Mouse (Mus musculus) ES-Bruce4 (cell line): ENCODE results near the gene Mapk8ip1. TPM values are rescaled to one million over a fixed set of nuclear protein-coding genes. Genes with fewer than 3 reads are reported as not detected.

Source experiments
- H3K27ac ChIP-seq: 2 replicates; pipeline ENCODE4 v1.5.1; 2012; ENCODE audit warnings: low read length, inconsistent platforms; ENCODE audit not compliant: insufficient read depth
- H3K27me3 ChIP-seq: 2 replicates; pipeline ENCODE4 v1.6.1; 2012; ENCODE audit warnings: mild to moderate bottlenecking, low read length, inconsistent platforms; ENCODE audit not compliant: control insufficient read depth, poor library complexity, insufficient read depth, severe bottlenecking
- H3K36me3 ChIP-seq: 2 replicates; pipeline ENCODE4 v1.6.1; 2012; ENCODE audit warnings: inconsistent platforms, mild to moderate bottlenecking, low read length, moderate library complexity; ENCODE audit not compliant: control insufficient read depth, poor library complexity, insufficient read depth, severe bottlenecking
- H3K4me1 ChIP-seq: one replicate; pipeline ENCODE4 v1.8.1; 2011; ENCODE audit warnings: low read length; ENCODE audit not compliant: control insufficient read depth, insufficient read depth
- H3K4me3 ChIP-seq: 2 replicates; pipeline ENCODE4 v1.5.1; 2011; ENCODE audit warnings: low read depth, mild to moderate bottlenecking, low read length
- H3K9ac ChIP-seq: 2 replicates; pipeline ENCODE4 v1.6.1; 2012; ENCODE audit warnings: low read depth, mild to moderate bottlenecking, inconsistent platforms; ENCODE audit not compliant: poor library complexity, severe bottlenecking
- H3K9me3 ChIP-seq: replicated peaks from 2 replicates; pipeline ENCODE4 v1.6.1; 2012; ENCODE audit warnings: mild to moderate bottlenecking, low read length, inconsistent platforms; ENCODE audit not compliant: control insufficient read depth, poor library complexity, insufficient read depth, severe bottlenecking
- CTCF ChIP-seq: IDR thresholded peaks from one replicate; pipeline ENCODE4 v1.8.1; 2011; ENCODE audit warnings: low read depth, low read length
- EP300 ChIP-seq: IDR thresholded peaks from 2 replicates; pipeline ENCODE4 v1.6.1; 2011; ENCODE audit warnings: low read depth, low read length; ENCODE audit not compliant: insufficient read depth
- POLR2A ChIP-seq: IDR thresholded peaks from one replicate; pipeline ENCODE4 v1.8.1; 2011; ENCODE audit warnings: low read length; ENCODE audit not compliant: insufficient read depth
- polyA plus RNA-seq: library from polyadenylated mRNA; stranded (reverse); fragments of >200 nt; gene quantifications from 2 replicates; pipeline ENCODE4 v1.2.4, GENCODE M21; 2011; ENCODE audit warnings: low read depth; ENCODE audit not compliant: missing spikeins, insufficient read depth, insufficient read length

The Mapk8ip1 gene
- polyA plus RNA-seq, 1 experiment = 13.6 TPM

DNA sequence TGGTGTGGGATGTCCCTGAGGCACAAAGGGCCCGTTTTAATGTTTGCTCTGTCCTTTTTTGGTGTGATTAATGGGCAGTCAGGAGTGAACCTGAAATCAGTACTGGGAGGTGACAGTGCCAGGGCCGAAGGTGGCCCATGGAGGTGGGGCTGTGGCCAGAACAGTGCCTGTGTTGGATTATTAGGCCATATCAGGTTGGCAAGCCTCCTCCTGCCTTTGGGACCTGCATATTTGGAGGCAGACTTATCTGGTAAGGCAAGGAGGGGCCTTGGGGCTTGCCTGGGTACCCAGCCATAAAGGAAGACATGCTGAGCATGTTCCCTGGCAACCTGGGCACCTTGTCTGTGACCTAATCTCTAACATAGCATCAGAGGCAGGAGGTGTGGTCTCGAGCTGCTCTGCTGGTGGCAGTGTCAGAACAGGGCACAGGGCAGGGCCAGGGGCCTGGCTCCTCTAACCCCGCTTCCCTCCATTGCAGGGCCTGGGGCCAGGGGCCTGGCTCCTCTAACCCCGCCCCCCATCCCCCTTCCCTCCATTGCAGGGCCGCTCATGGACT is 20.5 kb downstream of the Mapk8ip1 start:
- no peaks in the 10 kb centered on the region for H3K27me3 ChIP-seq
- H3K36me3 ChIP-seq = no peaks in the 10 kb centered on the region
- H3K4me3 ChIP-seq = no peak overlapping the region
- H3K9ac ChIP-seq = no peak overlapping the region
- no peaks in the 10 kb centered on the region for H3K9me3 ChIP-seq
- H3K27ac ChIP-seq = no peak overlapping the region
- no peak for TF ChIP-seq CTCF
- TF ChIP-seq EP300 = no peak
- TF ChIP-seq POLR2A = no peak
- H3K4me1 ChIP-seq = peaks cover 1% of the 10 kb centered on the region

DNA sequence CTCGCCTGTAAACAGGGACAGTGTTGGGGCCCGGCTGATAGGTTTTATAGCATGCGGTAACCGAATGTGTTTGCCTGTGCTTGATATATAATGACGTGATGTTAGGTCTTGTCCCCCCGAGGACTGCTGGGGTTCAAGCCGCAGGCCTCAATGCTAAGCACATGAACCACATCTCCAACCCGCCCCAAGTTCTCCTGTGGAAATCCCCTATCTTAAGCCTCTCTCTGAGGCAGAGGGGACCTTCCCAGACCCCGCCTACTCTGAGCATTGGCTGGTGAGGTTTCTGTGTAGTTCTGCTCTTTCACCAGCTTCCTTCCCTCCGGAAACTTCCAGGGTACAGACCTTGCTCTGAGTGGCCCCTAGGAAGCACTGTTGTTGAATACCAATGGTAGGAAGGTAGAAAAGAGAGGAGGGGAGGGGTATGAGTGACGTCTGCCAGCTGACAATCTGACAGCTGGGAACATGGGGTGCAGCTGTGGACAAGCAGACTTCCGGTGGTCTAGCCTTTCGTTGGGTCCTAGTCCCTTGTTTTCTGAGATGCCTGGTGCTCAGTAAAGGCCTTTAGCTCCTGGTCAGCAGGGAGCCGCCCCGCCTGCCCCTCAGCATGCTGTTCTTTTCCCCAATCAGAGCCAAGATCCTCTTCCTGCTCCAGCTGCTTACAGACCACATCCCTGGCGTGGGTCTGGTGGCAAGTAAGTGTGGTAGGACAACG is 21.1 kb downstream of the Mapk8ip1 start:
- no peaks in the 10 kb centered on the region for H3K27me3 ChIP-seq
- H3K27ac ChIP-seq = no peak overlapping the region
- TF ChIP-seq POLR2A (no peak), EP300 (no peak), CTCF (no peak)
- no peaks in the 10 kb centered on the region for H3K36me3 ChIP-seq
- no peak overlapping the region for H3K4me3 ChIP-seq
- no peak overlapping the region for H3K9ac ChIP-seq
- no peaks in the 10 kb centered on the region for H3K9me3 ChIP-seq
- H3K4me1 ChIP-seq = peaks cover 1% of the 10 kb centered on the region

DNA sequence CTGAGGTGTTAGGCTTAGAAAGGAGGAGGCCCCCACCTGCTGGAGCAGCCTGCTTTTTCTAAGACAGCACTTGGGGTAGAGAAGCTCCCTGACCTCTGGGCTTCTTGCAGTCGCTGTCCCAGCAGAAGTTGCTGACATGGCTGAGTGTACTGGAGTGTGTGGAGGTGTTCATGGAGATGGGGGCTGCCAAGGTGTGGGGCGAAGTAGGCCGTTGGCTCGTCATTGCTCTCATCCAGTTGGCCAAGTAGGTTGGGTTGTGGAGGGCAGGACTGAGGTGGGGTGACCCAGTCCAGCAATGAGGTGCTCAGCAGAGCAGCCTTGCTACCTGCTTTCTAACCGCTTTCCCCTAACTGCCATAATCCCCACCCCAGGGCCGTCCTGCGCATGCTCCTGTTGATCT is 23.7 kb downstream of the Mapk8ip1 start:
- Histone ChIP-seq H3K4me1 (peaks cover 2% of the 10 kb centered on the region), H3K27me3 (no peaks in the 10 kb centered on the region), H3K9me3 (no peaks in the 10 kb centered on the region), H3K4me3 (no peak overlapping the region), H3K36me3 (no peaks in the 10 kb centered on the region), H3K27ac (no peak overlapping the region), H3K9ac (no peak overlapping the region)
- TF ChIP-seq EP300 = no peak
- no peak for TF ChIP-seq POLR2A

DNA sequence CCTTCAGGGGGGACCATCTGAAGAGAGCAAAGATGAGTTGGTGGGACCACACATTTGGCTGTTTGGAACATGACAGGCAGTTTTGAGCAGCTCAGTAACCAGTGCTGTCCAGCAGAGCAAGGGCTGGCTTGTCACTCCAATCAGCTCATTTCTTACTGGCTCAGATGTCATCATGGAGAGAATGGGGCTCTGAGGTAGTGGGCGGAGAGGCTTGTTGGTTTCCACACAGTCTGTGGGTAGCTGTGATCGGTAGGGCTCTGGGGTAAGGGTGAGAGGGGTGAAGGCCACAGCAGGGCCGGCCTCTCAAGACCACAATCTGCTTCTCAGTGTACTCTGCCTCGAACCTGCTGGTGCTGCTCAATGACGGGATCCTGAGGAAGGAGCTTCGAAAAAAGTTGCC is 24.8 kb downstream of the Mapk8ip1 start:
- H3K9ac ChIP-seq = no peak overlapping the region
- no peak for TF ChIP-seq CTCF
- no peak for TF ChIP-seq EP300
- no peak for TF ChIP-seq POLR2A

DNA sequence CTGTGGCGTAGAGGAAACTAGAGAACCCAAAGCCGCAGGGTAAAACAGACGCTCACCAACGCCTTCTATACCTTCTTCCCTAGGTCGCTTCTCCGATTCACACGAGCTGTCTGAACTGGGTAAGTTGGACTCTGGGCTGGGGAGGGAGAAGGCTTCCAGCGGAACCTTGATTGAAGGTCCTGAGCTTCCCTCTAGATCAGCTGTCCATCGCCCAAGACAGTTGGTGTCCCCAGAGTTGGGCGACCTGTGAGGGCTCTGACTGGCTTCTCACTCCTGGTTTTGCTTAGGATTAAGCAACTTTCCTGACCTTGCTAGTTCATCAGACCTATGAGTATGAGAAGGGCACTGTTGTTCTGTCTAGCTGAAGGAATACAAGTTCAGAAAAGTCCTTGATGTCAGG is 25.3 kb downstream of the Mapk8ip1 start:
- Histone ChIP-seq H3K27me3 (no peaks in the 10 kb centered on the region), H3K9me3 (no peaks in the 10 kb centered on the region), H3K4me3 (peak overlapping the region; percentile 92), H3K4me1 (peaks cover 8% of the 10 kb centered on the region), H3K9ac (peak overlapping the region; percentile 49), H3K27ac (no peak overlapping the region), H3K36me3 (no peaks in the 10 kb centered on the region)
- TF ChIP-seq POLR2A (no peak), CTCF (no peak), EP300 (no peak)

More for the DNA sequence above, 24.8 kb downstream of the Mapk8ip1 start:
- no peaks in the 10 kb centered on the region for H3K9me3 ChIP-seq
- H3K27me3 ChIP-seq = no peaks in the 10 kb centered on the region
- no peaks in the 10 kb centered on the region for H3K36me3 ChIP-seq
- no peak overlapping the region for H3K27ac ChIP-seq
- no peak overlapping the region for H3K4me3 ChIP-seq
- peaks cover 8% of the 10 kb centered on the region for H3K4me1 ChIP-seq

DNA sequence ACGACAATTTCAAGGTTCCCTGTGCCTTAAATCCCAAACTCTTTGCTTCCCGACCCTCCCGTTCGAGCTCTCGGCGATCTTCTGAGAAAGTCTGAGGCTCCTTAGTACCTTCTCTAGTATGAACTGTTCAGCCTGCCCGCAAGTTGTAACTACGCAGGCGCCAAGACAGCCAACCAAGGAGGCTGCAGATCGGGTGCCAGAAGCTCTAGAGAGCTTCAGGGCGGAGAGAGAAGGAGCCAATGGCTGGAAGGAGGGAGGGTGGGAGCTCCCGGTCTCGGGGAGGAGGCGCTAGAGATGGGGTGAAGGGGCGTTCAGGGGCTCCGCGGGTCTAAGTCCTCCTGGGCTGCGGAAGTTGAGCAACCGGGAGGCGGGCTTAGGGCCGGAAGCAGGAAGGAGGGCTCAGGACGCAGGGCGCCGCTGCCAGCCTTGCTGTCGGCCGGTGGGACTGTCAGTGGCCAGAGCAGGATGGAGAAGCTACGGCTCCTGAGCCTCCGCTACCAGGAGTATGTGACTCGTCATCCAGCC is 25.9 kb downstream of the Mapk8ip1 start:
- no peaks in the 10 kb centered on the region for H3K9me3 ChIP-seq
- peak overlapping the region; percentile 31; the same call in 1 of the 2 replicates for H3K27ac ChIP-seq
- peak overlapping the region; percentile 49 for H3K9ac ChIP-seq
- H3K4me1 ChIP-seq = peaks cover 8% of the 10 kb centered on the region
- H3K36me3 ChIP-seq = no peaks in the 10 kb centered on the region
- TF ChIP-seq EP300 = no peak
- no peak for TF ChIP-seq CTCF
- TF ChIP-seq POLR2A = no peak
- H3K4me3 ChIP-seq = peak overlapping the region; percentile 92
- H3K27me3 ChIP-seq = no peaks in the 10 kb centered on the region
